Mouse (Mus musculus): ENCODE data around the gene Pax5. TPM values are rescaled to one million over a fixed set of nuclear protein-coding genes. Genes with fewer than 3 reads are reported as not detected.

The Pax5 gene
- polyA plus RNA-seq, 1 experiment from 2014 or later = not detected

DNA sequence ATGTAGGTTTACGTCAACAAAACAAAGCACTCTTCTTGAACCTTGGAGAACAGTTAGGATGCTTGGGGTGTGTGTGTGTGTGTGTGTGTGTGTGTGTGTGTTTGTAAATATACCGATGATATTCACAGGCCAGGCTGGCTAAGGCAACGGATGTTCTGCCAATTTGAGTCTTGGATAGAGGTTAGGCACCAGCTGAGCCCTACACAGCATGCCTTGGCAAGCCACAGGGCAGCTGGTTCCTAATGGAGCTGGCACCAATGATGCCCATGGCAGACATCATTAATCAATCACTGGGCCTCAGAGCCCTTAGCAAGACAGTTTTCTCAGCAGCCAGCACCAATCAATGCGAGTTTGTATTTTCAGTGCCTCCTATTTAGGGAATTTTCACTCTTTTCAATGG, 173.5 kb downstream of the Pax5 start:
- CTCF ChIA-PET = no interaction called here
- DNase-seq (ENCODE audit: low read depth, low spot score) = no peak
- POLR2A ChIA-PET = no interaction called here
- peaks cover 31% of the 10 kb centered on the region for H3K27me3 ChIP-seq
- ATAC-seq = no peak
- no peak for TF ChIP-seq CTCF (IDR thresholded peaks at IDR 0.05)
- in situ Hi-C loops (cut with MboI; ENCODE audit: low pct_unique_long_range_greater_than_20kb) = no loop called here

DNA sequence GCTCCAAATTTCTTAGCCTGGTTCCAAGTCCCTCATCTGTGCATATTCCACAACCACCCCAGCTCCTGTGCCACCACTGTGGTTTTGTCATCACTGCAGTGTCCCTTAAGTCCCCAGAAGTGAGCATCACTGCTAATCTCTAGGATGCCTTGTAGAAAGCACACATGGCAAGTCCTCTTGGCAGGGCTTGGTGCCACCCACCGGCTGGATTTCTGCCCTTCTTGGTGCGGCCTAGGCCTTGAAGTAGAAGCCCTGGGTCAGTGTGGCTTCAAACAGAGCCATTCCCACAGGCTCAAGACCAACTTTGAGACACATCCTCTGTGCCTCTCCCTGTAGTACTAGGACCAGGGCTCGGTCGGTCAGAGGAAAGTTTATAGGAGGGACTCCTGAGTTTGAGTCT, 174.6 kb downstream of the Pax5 start:
- peaks cover 32% of the 10 kb centered on the region for H3K27me3 ChIP-seq
- DNase-seq (ENCODE audit: low read depth, low spot score) (no peak), ATAC-seq (no peak)
- CTCF ChIA-PET = no interaction called here
- in situ Hi-C loops (cut with MboI; ENCODE audit: low pct_unique_long_range_greater_than_20kb) = no loop called here
- POLR2A ChIA-PET = no interaction called here
- TF ChIP-seq CTCF (IDR thresholded peaks at IDR 0.05) = no peak

DNA sequence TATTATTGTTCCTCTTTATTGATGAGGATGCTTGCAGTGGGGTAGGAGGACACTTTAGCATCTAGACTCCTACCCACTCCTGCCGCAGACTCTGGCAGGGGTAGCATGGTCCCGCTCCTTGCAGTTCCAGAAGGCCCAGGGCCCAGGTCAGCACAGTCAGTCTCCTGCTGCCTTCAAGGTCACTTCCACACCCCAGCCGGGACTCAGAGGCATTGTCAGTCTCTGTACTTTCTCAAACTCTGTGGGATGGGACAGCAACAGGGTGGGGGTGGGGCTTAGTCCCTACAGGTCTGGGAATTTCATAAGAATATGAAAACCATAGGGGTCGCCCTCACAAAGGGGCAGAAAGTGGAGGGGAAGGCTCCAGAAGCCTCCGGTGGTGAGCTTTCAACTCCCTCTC, 177.0 kb downstream of the Pax5 start:
- CTCF ChIA-PET = no interaction called here
- peaks cover 37% of the 10 kb centered on the region for H3K27me3 ChIP-seq
- ATAC-seq = no peak
- in situ Hi-C loops (cut with MboI; ENCODE audit: low pct_unique_long_range_greater_than_20kb) = no loop called here
- DNase-seq (ENCODE audit: low read depth, low spot score) = no peak
- POLR2A ChIA-PET = no interaction called here
- TF ChIP-seq CTCF (IDR thresholded peaks at IDR 0.05) = no peak

DNA sequence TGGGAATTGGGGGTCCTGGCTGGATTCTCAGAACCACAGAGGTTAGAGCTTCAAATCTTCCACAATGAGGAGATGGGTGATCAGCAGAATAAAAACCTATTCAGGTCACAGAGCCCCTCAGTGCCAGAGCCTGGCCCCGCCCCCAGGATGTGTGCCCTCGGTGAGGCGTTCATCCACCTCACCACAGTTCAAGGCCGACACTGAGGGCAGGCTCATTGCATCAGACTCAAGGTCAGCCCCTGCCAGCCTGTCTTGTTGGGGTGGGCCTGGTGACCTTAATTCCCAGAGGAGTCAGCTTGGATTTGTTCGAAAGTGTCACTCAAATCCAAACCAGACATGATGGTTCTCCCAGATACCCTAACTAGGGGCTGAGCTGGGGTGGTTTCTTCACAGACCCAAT, 177.6 kb downstream of the Pax5 start:
- peaks cover 37% of the 10 kb centered on the region for H3K27me3 ChIP-seq
- DNase-seq (ENCODE audit: low read depth, low spot score) = no peak
- no peak for ATAC-seq
- POLR2A ChIA-PET = no interaction called here
- CTCF ChIA-PET = no interaction called here
- in situ Hi-C loops (cut with MboI; ENCODE audit: low pct_unique_long_range_greater_than_20kb) = no loop called here
- no peak for TF ChIP-seq CTCF (IDR thresholded peaks at IDR 0.05)

DNA sequence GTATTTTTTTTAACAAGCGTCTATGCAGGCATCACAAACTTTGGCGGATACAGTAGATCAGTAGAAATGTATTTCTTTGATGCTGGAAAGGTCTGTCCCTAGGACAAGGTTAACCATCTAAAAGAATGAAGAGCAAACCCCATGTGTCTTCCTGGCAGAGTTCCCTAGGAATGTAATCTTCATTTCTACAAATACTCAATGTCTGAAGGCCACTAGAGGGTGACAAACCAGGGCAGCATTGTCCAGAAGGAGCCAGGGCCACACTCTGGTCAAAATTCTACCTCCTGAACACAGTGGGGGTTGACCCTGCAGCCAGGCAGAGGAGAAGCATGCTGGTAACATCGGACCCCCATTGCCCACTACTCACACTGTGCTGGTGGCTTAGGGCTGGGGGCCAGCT, 185.0 kb downstream of the Pax5 start:
- in situ Hi-C loops (cut with MboI; ENCODE audit: low pct_unique_long_range_greater_than_20kb) = no loop called here
- TF ChIP-seq CTCF (IDR thresholded peaks at IDR 0.05) = no peak
- POLR2A ChIA-PET = no interaction called here
- H3K27me3 ChIP-seq = peaks cover 19% of the 10 kb centered on the region
- DNase-seq (ENCODE audit: low read depth, low spot score) (no peak), ATAC-seq (no peak)
- CTCF ChIA-PET = no interaction called here

DNA sequence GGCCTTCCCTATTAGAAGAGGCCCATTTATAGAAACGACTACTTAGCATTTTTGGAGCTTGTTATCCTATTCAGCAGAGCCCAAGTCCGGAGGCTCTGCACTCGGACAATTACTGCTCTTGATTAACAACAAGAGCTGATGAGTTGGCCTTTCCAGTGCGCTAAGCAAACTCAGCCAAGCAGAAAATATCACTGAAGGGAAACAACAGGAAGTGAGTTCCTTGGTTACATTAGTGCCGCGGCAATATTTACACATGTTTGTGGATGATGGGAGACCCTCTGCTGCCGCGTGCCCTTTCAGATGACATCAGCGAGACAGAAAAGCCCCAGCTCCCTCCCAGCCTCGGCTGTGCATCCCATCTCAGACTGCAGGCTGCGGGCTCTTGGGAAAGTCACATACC, 191.4 kb downstream of the Pax5 start:
- ATAC-seq (no peak), DNase-seq (ENCODE audit: low read depth, low spot score) (no peak)
- in situ Hi-C loops (cut with MboI; ENCODE audit: low pct_unique_long_range_greater_than_20kb) = no loop called here
- ChIA-PET POLR2A (no interaction called here), CTCF (no interaction called here)
- H3K27me3 ChIP-seq = peaks cover 5% of the 10 kb centered on the region
- TF ChIP-seq CTCF (IDR thresholded peaks at IDR 0.05) = no peak

DNA sequence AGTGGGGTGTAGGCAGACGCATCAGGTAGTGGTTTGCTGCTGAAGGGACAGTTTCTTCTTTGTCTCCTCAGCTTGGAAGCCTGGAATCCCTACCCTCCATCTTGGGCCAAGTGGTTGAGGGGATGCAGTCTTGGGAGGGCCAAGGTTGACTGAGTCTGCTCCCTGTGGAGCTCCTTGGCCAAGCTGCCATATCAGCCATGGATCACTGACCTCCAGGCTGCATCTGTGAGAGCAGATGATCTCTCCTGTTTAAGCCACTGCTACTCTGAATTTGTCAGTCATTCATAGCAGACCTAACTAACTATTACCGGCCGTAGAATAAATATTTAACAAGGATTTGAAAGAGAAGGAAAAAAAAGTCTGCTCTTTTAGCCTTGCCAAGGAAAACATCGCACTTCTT, 196.3 kb downstream of the Pax5 start:
- ChIA-PET CTCF (no interaction called here), POLR2A (no interaction called here)
- peaks cover 6% of the 10 kb centered on the region for H3K27me3 ChIP-seq
- TF ChIP-seq CTCF (IDR thresholded peaks at IDR 0.05) = no peak
- no peak for ATAC-seq
- no peak for DNase-seq (ENCODE audit: low read depth, low spot score)
- in situ Hi-C loops (cut with MboI; ENCODE audit: low pct_unique_long_range_greater_than_20kb) = no loop called here

DNA sequence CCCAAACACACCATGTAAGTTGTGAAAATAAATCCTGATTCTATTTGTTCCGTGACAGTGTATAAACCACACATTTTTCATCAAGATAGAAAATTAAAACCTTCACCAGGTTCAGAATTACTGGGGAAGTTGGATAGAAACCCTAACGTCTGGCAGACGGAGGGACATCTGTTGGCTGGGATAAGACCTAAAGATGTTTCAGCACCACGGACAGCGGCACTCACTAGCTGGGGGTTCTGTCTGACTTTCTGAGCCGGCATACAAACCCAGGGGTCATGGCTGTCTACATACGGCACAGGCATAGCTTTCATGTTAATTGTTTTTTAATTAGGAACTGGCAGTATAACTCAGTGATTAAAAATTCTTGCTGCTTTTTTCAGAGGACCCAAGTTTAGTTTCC, 198.6 kb downstream of the Pax5 start:
- ChIA-PET POLR2A (no interaction called here), CTCF (no interaction called here)
- no peak for ATAC-seq
- TF ChIP-seq CTCF (IDR thresholded peaks at IDR 0.05) = no peak
- no peak for DNase-seq (ENCODE audit: low read depth, low spot score)
- in situ Hi-C loops (cut with MboI; ENCODE audit: low pct_unique_long_range_greater_than_20kb) = no loop called here
- H3K27me3 ChIP-seq = peaks cover 16% of the 10 kb centered on the region

DNA sequence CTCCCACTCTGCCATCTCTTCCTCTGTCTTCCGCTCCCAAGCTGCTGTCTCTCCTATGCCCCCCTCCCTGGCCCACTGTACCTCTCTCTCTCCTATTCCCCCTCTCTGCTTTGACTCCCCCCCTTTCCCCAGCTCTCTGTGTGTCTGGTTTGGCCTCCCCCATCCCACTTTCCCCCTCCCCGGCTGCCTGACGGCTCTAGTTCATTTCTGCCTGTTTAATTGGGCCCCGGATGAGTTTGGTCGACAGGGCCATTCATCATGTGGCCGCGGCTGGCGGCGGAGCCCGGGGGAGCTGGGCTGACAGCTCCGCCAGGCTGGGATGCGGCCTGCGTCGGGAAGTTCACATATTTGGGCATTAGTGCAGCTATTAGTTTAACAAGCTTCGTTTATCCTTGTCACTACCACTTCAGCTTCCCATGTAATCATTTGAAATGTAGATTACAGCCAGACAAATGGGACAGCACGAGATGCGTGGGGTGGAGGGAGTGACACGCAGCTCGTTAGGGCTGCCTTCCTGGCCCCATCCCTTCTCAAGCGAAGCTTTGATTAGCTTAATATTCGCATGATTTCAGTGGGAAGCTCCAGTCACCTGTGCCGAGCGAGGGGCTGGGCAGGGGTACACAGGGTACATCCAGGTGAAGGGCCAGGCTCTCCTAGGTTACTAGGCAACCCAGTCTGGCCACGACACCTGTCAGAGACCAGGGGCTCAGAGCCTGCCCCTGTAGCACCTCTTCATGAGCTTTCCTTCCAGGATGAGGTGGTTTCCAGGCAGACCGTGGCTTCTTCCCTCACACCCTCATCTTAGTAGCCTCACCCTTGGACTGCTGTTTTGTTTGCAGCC, 201.7 kb downstream of the Pax5 start:
- no peak for TF ChIP-seq CTCF (IDR thresholded peaks at IDR 0.05)
- DNase-seq (ENCODE audit: low read depth, low spot score) = no peak
- ChIA-PET POLR2A (interaction anchor here (0.7 kb wide), 1 partner anchor 142 kb away, joined by 4 read pairs; no protein-coding TSS in a partner anchor), CTCF (no interaction called here)
- H3K27me3 ChIP-seq = peaks cover 20% of the 10 kb centered on the region
- no peak for ATAC-seq
- in situ Hi-C loops (cut with MboI; ENCODE audit: low pct_unique_long_range_greater_than_20kb) = no loop called here

DNA sequence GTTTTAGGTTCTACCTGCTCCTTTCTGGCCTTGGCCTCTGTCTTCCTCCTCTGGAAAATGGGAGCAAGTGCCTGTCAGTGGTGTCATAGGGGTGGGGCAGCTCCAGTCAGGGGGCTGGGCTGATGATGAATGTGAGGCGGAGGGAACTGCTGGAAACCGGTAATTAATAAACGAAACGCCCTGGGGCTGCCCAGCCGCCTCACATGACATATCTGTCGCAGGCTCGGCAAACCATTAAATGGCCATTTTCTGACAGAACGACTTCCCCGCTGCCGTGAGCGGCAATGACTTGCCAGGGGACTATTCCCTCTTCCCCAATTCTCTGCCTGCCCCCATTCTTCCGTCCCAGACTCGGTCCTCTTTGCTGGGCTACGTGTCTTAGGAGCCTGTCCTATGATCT, 202.4 kb downstream of the Pax5 start:
- no peak for DNase-seq (ENCODE audit: low read depth, low spot score)
- TF ChIP-seq CTCF (IDR thresholded peaks at IDR 0.05) = no peak
- POLR2A ChIA-PET = no interaction called here
- CTCF ChIA-PET = no interaction called here
- in situ Hi-C loops (cut with MboI; ENCODE audit: low pct_unique_long_range_greater_than_20kb) = no loop called here
- H3K27me3 ChIP-seq = peaks cover 22% of the 10 kb centered on the region
- ATAC-seq = no peak

DNA sequence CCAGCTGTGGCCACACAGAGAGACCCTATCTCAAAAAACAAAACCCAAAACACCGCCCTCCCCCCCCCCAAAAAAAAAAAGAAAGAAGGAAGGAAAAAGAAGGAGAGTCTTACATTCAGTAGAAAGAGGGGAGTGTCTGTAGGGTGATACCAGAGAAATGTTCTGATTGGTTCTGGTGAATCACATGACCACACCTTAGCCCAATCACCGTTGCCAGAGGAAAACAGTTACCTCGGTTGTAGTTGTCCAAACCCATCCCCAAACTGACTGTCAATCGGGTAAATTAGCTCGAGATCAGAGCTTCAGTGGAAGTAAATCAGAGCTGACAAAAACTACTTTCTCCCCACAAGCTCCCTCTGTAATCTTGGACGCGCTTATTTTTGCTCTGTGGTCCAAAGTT, 205.3 kb downstream of the Pax5 start:
- DNase-seq (ENCODE audit: low read depth, low spot score) = no peak
- in situ Hi-C loops (cut with MboI; ENCODE audit: low pct_unique_long_range_greater_than_20kb) = no loop called here
- no peak for ATAC-seq
- ChIA-PET CTCF (no interaction called here), POLR2A (no interaction called here)
- no peak for TF ChIP-seq CTCF (IDR thresholded peaks at IDR 0.05)
- peaks cover 25% of the 10 kb centered on the region for H3K27me3 ChIP-seq
